Mouse (Mus musculus) stomach, postnatal 0 days (tissue): ENCODE measurements at regions not wholly inside any gene's neighbourhood (a gene's known extent, or its start where the extent isn't known, plus 50 kb on each side); places are given as distances from the start of the nearest gene placed in this dataset.
A peak's percentile ranks its signal among the peaks of the same experiment; 100 is the strongest.

Experiments
- CTCF ChIP-seq: IDR thresholded peaks from 2 replicates; pipeline ENCODE4 v1.5.1; 2016; ENCODE audit warnings: antibody characterized with exemption, low read depth, mild to moderate bottlenecking, moderate library complexity
- EP300 ChIP-seq: optimal IDR thresholded peaks from 2 replicates; pipeline ENCODE3; 2016; ENCODE audit warnings: antibody characterized with exemption

- TF ChIP-seq EP300 (no peak), CTCF (peak; percentile 60)
Observed at GRCm38 (mm10) chr19:21943407-21943806, 165.3 kb downstream of the Cemip2 start.
